Mouse (Mus musculus): ENCODE results near the gene Nos1. TPM values are rescaled to one million over a fixed set of nuclear protein-coding genes. Genes with fewer than 3 reads are reported as not detected.

Nos1 gene
- polyA plus RNA-seq, 1 experiment from 2014 or later, result 0.07 TPM

DNA sequence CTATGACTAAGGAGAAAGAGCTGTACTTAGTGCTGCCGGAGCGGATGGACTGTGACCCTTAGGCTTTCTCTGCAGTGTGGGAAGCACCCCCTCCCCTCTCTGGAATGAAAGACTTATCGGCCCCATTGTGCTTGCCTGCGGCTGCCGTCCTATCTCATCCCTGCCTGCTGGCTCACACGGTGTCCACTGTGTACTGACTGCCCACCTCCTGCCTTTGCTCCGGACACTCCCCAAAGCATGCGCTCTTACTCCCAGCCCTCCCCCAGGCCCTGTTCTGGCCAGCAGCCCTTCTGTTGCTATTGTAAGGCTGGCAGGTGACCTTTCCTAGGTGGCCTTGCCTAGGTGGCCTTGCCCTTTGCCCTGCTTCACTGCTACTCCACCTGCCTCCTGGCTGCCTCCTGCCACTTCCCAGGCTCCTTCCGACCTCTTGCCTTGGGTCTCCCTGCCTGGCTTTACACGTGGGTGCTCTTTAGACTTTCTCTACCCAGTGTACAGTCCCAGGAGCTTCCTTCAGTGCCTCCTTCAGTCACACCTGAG, 216.7 kb downstream of the Nos1 start:
- ATAC-seq (ENCODE audit: low read depth), result peak; percentile 71
- Histone ChIP-seq H3K36me3 (ENCODE audit: control insufficient read depth, insufficient read depth) (peaks cover 7% of the 10 kb centered on the region), H3K27ac (ENCODE audit: low read length) (no peak overlapping the region; the same call in 1 of the 2 replicates), H3K9ac (ENCODE audit: low read depth, low read length) (no peak overlapping the region), H3K9me3 (replicated peaks; ENCODE audit: control insufficient read depth, low read length) (no peaks in the 10 kb centered on the region), H3K27me3 (ENCODE audit: control insufficient read depth, insufficient read depth, low read depth, low read length) (no peaks in the 10 kb centered on the region), H3K4me1 (ENCODE audit: control insufficient read depth, low read depth, low read length) (peaks cover 7% of the 10 kb centered on the region), H3K4me2 (ENCODE audit: low read depth, low read length) (no peak overlapping the region), H3K4me3 (ENCODE audit: low read depth, low read length) (no peak overlapping the region)
- 73% methylated on average over 10 of the region's 10 CpGs for WGBS (ENCODE audit: insufficient replicate concordance)

DNA sequence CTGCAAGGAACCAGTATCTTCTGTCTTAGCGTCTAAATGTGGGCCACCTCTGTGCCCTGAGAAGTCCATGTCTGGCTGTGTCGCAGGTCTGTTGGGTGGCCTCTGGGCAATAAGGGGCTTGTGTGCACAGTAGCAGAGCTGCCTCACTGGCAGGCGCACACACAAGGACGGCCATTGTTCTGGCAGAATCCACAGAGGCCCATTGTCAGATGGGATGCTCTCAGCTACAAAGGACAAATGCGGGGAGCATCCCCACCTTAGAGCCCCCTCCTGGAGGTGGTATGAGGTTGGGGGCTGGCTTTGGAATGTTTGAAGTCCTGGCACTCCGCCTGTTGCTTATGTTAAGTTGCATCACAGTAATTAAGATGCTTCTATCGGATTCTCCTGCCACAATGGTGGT, 218.2 kb downstream of the Nos1 start:
- H3K4me2 ChIP-seq (ENCODE audit: low read depth, low read length), result no peak overlapping the region
- H3K36me3 ChIP-seq (ENCODE audit: control insufficient read depth, insufficient read depth), result peaks cover 10% of the 10 kb centered on the region
- H3K4me1 ChIP-seq (ENCODE audit: control insufficient read depth, low read depth, low read length), result peaks cover 7% of the 10 kb centered on the region
- H3K27me3 ChIP-seq (ENCODE audit: control insufficient read depth, insufficient read depth, low read depth, low read length), result no peaks in the 10 kb centered on the region
- 74% methylated on average over 7 of the region's 7 CpGs for WGBS (ENCODE audit: insufficient replicate concordance)
- no peaks in the 10 kb centered on the region for H3K9me3 ChIP-seq (replicated peaks; ENCODE audit: control insufficient read depth, low read length)
- ATAC-seq (ENCODE audit: low read depth), result no peak
- H3K9ac ChIP-seq (ENCODE audit: low read depth, low read length), result no peak overlapping the region
- H3K27ac ChIP-seq (ENCODE audit: low read length), result no peak overlapping the region
- no peak overlapping the region for H3K4me3 ChIP-seq (ENCODE audit: low read depth, low read length)

GRCm38 (mm10) chr5:117999584-117999983, 218.8 kb downstream of the Nos1 start:
- no peak overlapping the region for H3K4me3 ChIP-seq (ENCODE audit: low read depth, low read length)
- no peak overlapping the region for H3K4me2 ChIP-seq (ENCODE audit: low read depth, low read length)
- no peaks in the 10 kb centered on the region for H3K9me3 ChIP-seq (replicated peaks; ENCODE audit: control insufficient read depth, low read length)
- peaks cover 7% of the 10 kb centered on the region for H3K4me1 ChIP-seq (ENCODE audit: control insufficient read depth, low read depth, low read length)
- peaks cover 10% of the 10 kb centered on the region for H3K36me3 ChIP-seq (ENCODE audit: control insufficient read depth, insufficient read depth)
- H3K27ac ChIP-seq (ENCODE audit: low read length), result no peak overlapping the region
- no peak for ATAC-seq (ENCODE audit: low read depth)
- H3K9ac ChIP-seq (ENCODE audit: low read depth, low read length), result no peak overlapping the region
- no peaks in the 10 kb centered on the region for H3K27me3 ChIP-seq (ENCODE audit: control insufficient read depth, insufficient read depth, low read depth, low read length)
- 78% methylated on average over 11 of the region's 11 CpGs for WGBS (ENCODE audit: insufficient replicate concordance)

GRCm38 (mm10) chr5:118002059-118002458, 221.2 kb downstream of the Nos1 start:
- no peak overlapping the region for H3K27ac ChIP-seq (ENCODE audit: low read length)
- WGBS (ENCODE audit: insufficient replicate concordance), result 36% methylated on average over 9 of the region's 9 CpGs
- H3K9me3 ChIP-seq (replicated peaks; ENCODE audit: control insufficient read depth, low read length), result no peaks in the 10 kb centered on the region
- H3K4me3 ChIP-seq (ENCODE audit: low read depth, low read length), result no peak overlapping the region
- ATAC-seq (ENCODE audit: low read depth), result no peak
- peaks cover 4% of the 10 kb centered on the region for H3K4me1 ChIP-seq (ENCODE audit: control insufficient read depth, low read depth, low read length)
- peaks cover 10% of the 10 kb centered on the region for H3K36me3 ChIP-seq (ENCODE audit: control insufficient read depth, insufficient read depth)
- H3K9ac ChIP-seq (ENCODE audit: low read depth, low read length), result no peak overlapping the region
- H3K27me3 ChIP-seq (ENCODE audit: control insufficient read depth, insufficient read depth, low read depth, low read length), result no peaks in the 10 kb centered on the region
- no peak overlapping the region for H3K4me2 ChIP-seq (ENCODE audit: low read depth, low read length)

- WGBS (ENCODE audit: insufficient replicate concordance), result 71% methylated on average over 8 of the region's 8 CpGs
- Histone ChIP-seq H3K27ac (ENCODE audit: low read length) (no peak overlapping the region), H3K4me2 (ENCODE audit: low read depth, low read length) (no peak overlapping the region), H3K36me3 (ENCODE audit: control insufficient read depth, insufficient read depth) (peaks cover 10% of the 10 kb centered on the region), H3K4me1 (ENCODE audit: control insufficient read depth, low read depth, low read length) (no peaks in the 10 kb centered on the region), H3K9me3 (replicated peaks; ENCODE audit: control insufficient read depth, low read length) (no peaks in the 10 kb centered on the region), H3K9ac (ENCODE audit: low read depth, low read length) (no peak overlapping the region), H3K4me3 (ENCODE audit: low read depth, low read length) (no peak overlapping the region), H3K27me3 (ENCODE audit: control insufficient read depth, insufficient read depth, low read depth, low read length) (no peaks in the 10 kb centered on the region)
- no peak for ATAC-seq (ENCODE audit: low read depth)
Measured at GRCm38 (mm10) chr5:118004619-118005018, 223.8 kb downstream of the Nos1 start.

DNA sequence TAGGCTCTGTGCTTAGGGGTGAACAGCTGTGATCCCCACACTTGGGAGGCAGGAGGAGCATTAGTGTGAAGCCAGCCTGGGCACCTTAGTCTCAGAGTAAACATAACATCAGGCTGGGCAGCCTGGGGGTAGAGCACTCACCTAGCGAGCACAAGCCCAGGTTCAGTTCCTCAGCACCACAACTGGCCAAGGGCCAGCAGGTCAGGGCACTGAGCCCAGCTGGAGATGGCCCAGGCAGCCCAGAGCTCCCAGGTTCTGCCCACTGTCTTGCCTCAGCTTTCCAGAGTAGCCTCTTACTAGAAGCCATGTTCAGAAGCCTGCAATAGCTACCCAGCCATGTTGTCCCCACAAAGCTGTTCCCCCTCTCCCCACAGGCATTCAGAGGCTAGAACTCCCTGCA, 224.9 kb downstream of the Nos1 start:
- 71% methylated on average over 1 of the region's 1 CpGs for WGBS (ENCODE audit: insufficient replicate concordance)
- H3K4me3 ChIP-seq (ENCODE audit: low read depth, low read length), result no peak overlapping the region
- no peak for ATAC-seq (ENCODE audit: low read depth)
- H3K9ac ChIP-seq (ENCODE audit: low read depth, low read length), result no peak overlapping the region
- no peaks in the 10 kb centered on the region for H3K9me3 ChIP-seq (replicated peaks; ENCODE audit: control insufficient read depth, low read length)
- H3K4me2 ChIP-seq (ENCODE audit: low read depth, low read length), result no peak overlapping the region
- no peaks in the 10 kb centered on the region for H3K27me3 ChIP-seq (ENCODE audit: control insufficient read depth, insufficient read depth, low read depth, low read length)
- no peaks in the 10 kb centered on the region for H3K4me1 ChIP-seq (ENCODE audit: control insufficient read depth, low read depth, low read length)
- H3K27ac ChIP-seq (ENCODE audit: low read length), result no peak overlapping the region
- peaks cover 6% of the 10 kb centered on the region for H3K36me3 ChIP-seq (ENCODE audit: control insufficient read depth, insufficient read depth)

- 82% methylated on average over 13 of the region's 13 CpGs for WGBS (ENCODE audit: insufficient replicate concordance)
- ATAC-seq (ENCODE audit: low read depth), result no peak
- Histone ChIP-seq H3K4me3 (ENCODE audit: low read depth, low read length) (no peak overlapping the region), H3K27me3 (ENCODE audit: control insufficient read depth, insufficient read depth, low read depth, low read length) (no peaks in the 10 kb centered on the region), H3K9ac (ENCODE audit: low read depth, low read length) (no peak overlapping the region), H3K36me3 (ENCODE audit: control insufficient read depth, insufficient read depth) (no peaks in the 10 kb centered on the region; the same call in 1 of the 2 replicates), H3K27ac (ENCODE audit: low read length) (no peak overlapping the region), H3K4me2 (ENCODE audit: low read depth, low read length) (no peak overlapping the region), H3K9me3 (replicated peaks; ENCODE audit: control insufficient read depth, low read length) (no peaks in the 10 kb centered on the region), H3K4me1 (ENCODE audit: control insufficient read depth, low read depth, low read length) (no peaks in the 10 kb centered on the region)
Measured at GRCm38 (mm10) chr5:118008344-118008743, 227.5 kb downstream of the Nos1 start.

Other genes with a start within 250 kb of the Nos1 start
- 16.5 and 18.2 TPM in 2 replicates for gene Fbxo21, start 195.7 kb downstream of the Nos1 start, polyA plus RNA-seq (2015; fragmentation: Nextera tagmentation; extraction: Ambion mirVana)
- gene Tesc, start 246.7 kb downstream of the Nos1 start, polyA plus RNA-seq (2015; fragmentation: Nextera tagmentation; extraction: Ambion mirVana), result 1.3 and 1.9 TPM in 2 replicates